Mouse (Mus musculus) limb, embryonic 11.5 days (tissue): ENCODE measurements at regions not wholly inside any gene's neighbourhood (a gene's known extent, or its start where the extent isn't known, plus 50 kb on each side); places are given as distances from the start of the nearest gene placed in this dataset.

Experiments
- ATAC-seq: fragments of 200-750 bp; cut with Nextera tagmentation; 2 replicates; pipeline ENCODE4 v1.8.0; 2017; ENCODE audit warnings: low read depth; ENCODE audit not compliant: insufficient number of reproducible peaks, low FRiP score, low TSS enrichment
- DNase-seq: peaks from one replicate; pipeline ENCODE4 v3.0.0-alpha.2; 2015; ENCODE audit warnings: low spot score
- H3K27ac ChIP-seq: fragments of 300-500 bp; sonication (generic); replicated peaks from 2 replicates; pipeline ENCODE4 v1.5.1; 2014; ENCODE audit warnings: low read depth, mild to moderate bottlenecking, low read length
- H3K27me3 ChIP-seq: fragments of 300-500 bp; sonication (generic); 2 replicates; pipeline ENCODE4 v1.6.1; 2014; ENCODE audit warnings: mild to moderate bottlenecking, low read length, mixed read lengths; ENCODE audit not compliant: control insufficient read depth, insufficient read depth
- H3K36me3 ChIP-seq: fragments of 300-500 bp; sonication (generic); 2 replicates; pipeline ENCODE4 v1.6.1; 2014; ENCODE audit warnings: mild to moderate bottlenecking, low read length, moderate library complexity, mixed read lengths; ENCODE audit not compliant: control insufficient read depth, insufficient read depth
- H3K4me1 ChIP-seq: fragments of 300-500 bp; sonication (generic); 2 replicates; pipeline ENCODE4 v1.6.1; 2014; ENCODE audit warnings: low read length, mixed read lengths; ENCODE audit not compliant: control insufficient read depth, insufficient read depth
- H3K4me2 ChIP-seq: fragments of 300-500 bp; sonication (generic); 2 replicates; pipeline ENCODE4 v1.6.1; 2014; ENCODE audit warnings: low read depth, mild to moderate bottlenecking, moderate library complexity; ENCODE audit not compliant: severe bottlenecking
- H3K4me3 ChIP-seq: fragments of 300-500 bp; sonication (generic); 2 replicates; pipeline ENCODE4 v1.5.1; 2014; ENCODE audit warnings: low read depth, low read length
- H3K9ac ChIP-seq: fragments of 300-500 bp; sonication (generic); 2 replicates; pipeline ENCODE4 v1.6.1; 2014; ENCODE audit warnings: mild to moderate bottlenecking, low read length
- H3K9me3 ChIP-seq: fragments of 300-500 bp; sonication (generic); 2 replicates; pipeline ENCODE4 v1.6.1; 2016; ENCODE audit warnings: low read length; ENCODE audit not compliant: control insufficient read depth
- WGBS: fragments of 180-500 bp; shearing (Covaris S2); extraction: QIAGEN DNeasy Blood & Tissue Kit; methylation state at CpG from one replicate; pipeline ENCODE4 v1.1.7; 2014; 5-methylcytosine and 5-hydroxymethylcytosine counted together

DNA sequence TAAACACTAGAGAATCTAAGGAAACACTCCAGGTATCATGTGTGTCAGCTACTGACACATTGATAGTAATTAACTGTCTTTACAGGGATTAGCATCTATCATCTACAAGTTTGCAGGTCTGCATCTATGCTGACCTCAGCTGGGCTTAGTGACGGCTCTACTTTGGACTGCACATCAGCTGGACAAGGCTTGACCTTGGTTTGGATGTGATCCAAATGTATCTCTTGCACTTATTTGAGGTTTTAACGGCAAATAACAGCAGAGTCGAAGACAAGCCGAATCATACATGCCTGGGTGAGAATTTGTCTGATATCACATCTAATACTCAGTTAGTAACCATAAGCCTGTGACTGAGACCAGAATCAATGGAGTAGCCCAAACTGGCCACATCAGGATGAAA, 181.7 kb upstream of the Sptlc3 start:
- Histone ChIP-seq H3K4me3 (no peak overlapping the region), H3K27ac (no peak overlapping the region), H3K9ac (no peak overlapping the region), H3K27me3 (no peaks in the 10 kb centered on the region), H3K4me2 (no peak overlapping the region), H3K9me3 (no peaks in the 10 kb centered on the region), H3K36me3 (no peaks in the 10 kb centered on the region), H3K4me1 (no peaks in the 10 kb centered on the region)
- ATAC-seq: no peak
- no peak for DNase-seq
- 85% methylated on average over 4 of the region's 4 CpGs for WGBS

DNA sequence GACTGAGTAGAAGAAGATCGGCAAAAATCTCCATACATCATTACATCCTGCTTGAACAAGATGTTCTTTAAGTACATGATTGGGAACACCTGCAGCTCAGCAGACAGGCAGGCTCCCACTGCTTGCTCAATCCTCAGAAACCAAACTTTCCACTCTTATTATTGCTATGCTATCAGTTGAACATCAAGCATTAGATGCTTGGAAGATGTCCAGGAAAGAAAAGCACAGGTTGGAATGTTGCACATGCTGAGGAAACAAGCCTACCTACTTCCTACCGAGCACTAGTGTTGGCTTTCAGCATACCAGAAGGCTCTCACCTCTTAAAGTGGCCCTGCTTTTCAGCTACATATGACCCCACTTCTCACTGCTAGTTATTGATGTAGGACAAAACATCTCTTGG, 171.2 kb upstream of the Sptlc3 start:
- Histone ChIP-seq H3K27me3 (no peaks in the 10 kb centered on the region), H3K27ac (no peak overlapping the region), H3K9ac (no peak overlapping the region), H3K9me3 (no peaks in the 10 kb centered on the region), H3K4me3 (no peak overlapping the region), H3K36me3 (no peaks in the 10 kb centered on the region), H3K4me1 (no peaks in the 10 kb centered on the region), H3K4me2 (no peak overlapping the region)
- ATAC-seq (no peak), DNase-seq (no peak)
- 73% methylated on average over 2 of the region's 2 CpGs for WGBS

DNA sequence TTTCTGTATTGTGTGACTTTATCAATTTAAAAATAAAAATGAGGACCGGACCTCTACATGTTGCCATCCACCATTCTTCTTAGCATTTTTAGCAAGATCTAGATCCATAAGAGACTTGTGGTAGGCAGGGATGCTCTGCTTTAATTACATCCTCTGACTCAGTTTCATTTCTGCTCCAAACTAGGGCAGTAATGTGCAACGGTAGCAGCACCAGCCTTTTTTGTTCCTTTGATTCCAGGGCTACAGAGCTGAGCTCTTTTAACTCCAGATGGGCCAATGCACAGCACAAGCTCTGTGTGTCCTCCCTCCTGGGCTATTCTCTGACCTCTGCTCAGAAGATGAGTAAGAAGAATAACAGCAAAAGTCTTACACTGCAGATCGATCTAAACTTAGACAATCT, 168.2 kb upstream of the Sptlc3 start:
- no peak overlapping the region for H3K4me3 ChIP-seq
- H3K27ac ChIP-seq: no peak overlapping the region
- no peaks in the 10 kb centered on the region for H3K4me1 ChIP-seq
- no peaks in the 10 kb centered on the region for H3K36me3 ChIP-seq
- no peak overlapping the region for H3K4me2 ChIP-seq
- no peak overlapping the region for H3K9ac ChIP-seq
- DNase-seq (no peak), ATAC-seq (no peak)
- H3K27me3 ChIP-seq: no peaks in the 10 kb centered on the region
- H3K9me3 ChIP-seq: no peaks in the 10 kb centered on the region
- 82% methylated on average over 3 of the region's 3 CpGs for WGBS

DNA sequence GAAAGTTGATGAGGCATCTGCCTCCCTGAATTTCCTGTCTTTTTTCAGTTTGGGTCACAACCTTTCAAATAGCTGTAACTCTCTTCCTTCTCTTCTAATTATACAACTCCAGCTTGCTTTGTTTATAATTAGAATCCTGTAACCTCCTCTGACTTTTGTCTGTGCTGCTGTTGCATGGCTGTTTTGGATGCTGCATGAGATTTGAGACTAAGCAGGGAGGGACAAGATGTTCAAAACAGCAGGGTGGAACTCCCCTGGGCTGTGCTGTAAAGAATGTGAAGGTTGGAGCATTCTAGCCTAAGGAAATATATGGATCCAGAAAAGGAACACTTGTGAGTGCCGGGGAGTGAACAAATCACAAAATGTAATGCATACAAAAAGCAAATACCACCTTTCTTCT, 159.0 kb upstream of the Sptlc3 start:
- ATAC-seq: no peak
- Histone ChIP-seq H3K9ac (no peak overlapping the region), H3K9me3 (no peaks in the 10 kb centered on the region), H3K4me2 (no peak overlapping the region), H3K27ac (no peak overlapping the region), H3K36me3 (no peaks in the 10 kb centered on the region), H3K4me1 (0 out of 2 replicates have a peak, but pooled peaks cover 2% of the 10 kb centered on the region), H3K27me3 (no peaks in the 10 kb centered on the region), H3K4me3 (no peak overlapping the region)
- no peak for DNase-seq
- 56% methylated on average over 1 of the region's 1 CpGs for WGBS

DNA sequence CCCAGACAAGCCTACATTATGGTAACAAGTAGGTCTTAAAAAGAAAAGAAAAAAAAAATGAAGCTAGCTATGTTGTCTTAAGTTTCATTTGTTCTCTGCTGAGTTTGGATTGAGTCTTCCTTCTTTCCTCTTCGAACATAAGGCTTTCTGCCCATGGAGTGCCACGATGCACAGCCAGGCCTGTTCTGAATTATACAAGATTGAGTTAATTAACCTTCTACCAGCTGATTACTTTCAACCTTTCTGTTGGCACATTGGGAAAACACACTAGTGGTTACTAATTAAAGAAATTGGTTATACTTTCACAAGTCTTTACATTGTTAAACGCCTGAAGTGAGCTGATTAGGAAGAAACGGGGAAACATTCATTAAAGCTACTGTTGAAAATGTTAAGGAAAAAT, 155.5 kb upstream of the Sptlc3 start:
- Histone ChIP-seq H3K4me3 (no peak overlapping the region), H3K9ac (no peak overlapping the region), H3K27me3 (no peaks in the 10 kb centered on the region), H3K4me1 (0 out of 2 replicates have a peak, but pooled peaks cover 2% of the 10 kb centered on the region), H3K36me3 (no peaks in the 10 kb centered on the region), H3K4me2 (no peak overlapping the region), H3K9me3 (no peaks in the 10 kb centered on the region), H3K27ac (no peak overlapping the region)
- 35% methylated on average over 4 of the region's 4 CpGs for WGBS
- DNase-seq (no peak), ATAC-seq (no peak)

DNA sequence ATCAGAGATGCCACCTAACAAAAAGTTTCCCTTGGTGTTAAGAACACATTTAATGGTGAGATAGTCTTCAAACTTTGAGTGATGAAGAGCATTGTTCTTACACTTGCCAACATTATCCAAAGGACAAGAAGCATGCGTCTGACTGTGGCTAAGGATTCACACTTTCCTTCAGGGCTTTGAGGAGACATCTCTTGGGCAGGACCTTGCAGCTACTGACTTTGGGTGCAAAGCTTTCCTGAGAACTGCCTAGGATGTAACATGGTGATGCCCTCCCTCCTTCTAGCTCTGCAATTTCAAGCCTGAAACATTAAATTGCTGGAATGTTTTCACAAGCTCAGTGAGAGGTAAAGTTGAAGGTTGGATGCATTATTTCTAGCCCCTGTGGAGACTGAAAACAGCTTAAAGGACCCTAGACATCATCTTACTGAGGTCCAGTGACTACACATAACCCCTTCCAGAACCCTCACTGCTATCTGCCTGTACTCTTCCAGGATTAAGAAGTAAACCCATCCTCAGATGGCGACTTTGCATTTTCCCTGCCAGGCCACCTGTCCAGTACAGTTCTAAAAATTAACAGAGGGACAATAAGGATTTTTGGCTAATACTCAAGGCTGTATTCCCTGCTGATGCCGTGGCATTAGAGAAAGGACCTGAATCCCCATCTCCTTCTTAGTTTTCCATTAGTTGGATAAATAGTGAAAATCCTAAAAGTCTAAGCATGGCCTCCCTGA, 137.3 kb upstream of the Sptlc3 start:
- no peak overlapping the region for H3K9ac ChIP-seq
- 93% methylated on average over 3 of the region's 3 CpGs for WGBS
- H3K4me3 ChIP-seq: no peak overlapping the region
- H3K9me3 ChIP-seq: no peaks in the 10 kb centered on the region
- H3K36me3 ChIP-seq: no peaks in the 10 kb centered on the region
- no peak overlapping the region for H3K4me2 ChIP-seq
- DNase-seq (no peak), ATAC-seq (no peak)
- no peaks in the 10 kb centered on the region for H3K27me3 ChIP-seq
- H3K27ac ChIP-seq: no peak overlapping the region
- H3K4me1 ChIP-seq: no peaks in the 10 kb centered on the region

DNA sequence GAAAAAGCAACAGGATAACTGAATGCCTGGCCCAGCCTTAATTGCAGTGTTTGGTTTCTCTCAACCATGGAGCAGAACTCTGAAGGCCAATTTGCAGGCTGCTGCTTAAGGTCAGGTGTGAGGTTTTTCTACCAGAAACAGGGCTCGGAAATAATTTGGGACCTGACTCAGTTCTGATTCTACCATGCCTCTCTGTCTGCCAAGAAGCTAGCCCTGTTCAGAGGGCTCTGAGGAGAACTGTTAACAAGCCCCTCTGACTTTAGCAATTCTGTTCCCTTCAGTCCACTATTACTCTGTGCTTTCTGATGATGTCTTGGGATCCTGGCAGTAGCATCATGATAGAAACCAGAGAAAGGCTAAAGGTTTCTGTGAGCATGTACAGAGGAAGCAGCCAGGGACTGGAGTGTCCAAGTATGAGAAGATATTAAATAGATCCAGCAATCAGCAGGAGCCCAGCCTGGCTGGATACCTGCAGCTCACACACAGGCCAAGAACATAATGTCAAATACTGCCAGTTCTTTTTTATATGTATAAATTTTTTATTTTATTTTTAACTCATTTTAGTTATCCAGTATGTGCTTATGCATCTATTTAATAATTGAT, 131.4 kb upstream of the Sptlc3 start:
- no peak for DNase-seq
- no peaks in the 10 kb centered on the region for H3K36me3 ChIP-seq
- no peak overlapping the region for H3K4me2 ChIP-seq
- ATAC-seq: no peak
- H3K4me3 ChIP-seq: no peak overlapping the region
- H3K4me1 ChIP-seq: no peaks in the 10 kb centered on the region
- no peak overlapping the region for H3K9ac ChIP-seq
- no peaks in the 10 kb centered on the region for H3K9me3 ChIP-seq
- H3K27me3 ChIP-seq: no peaks in the 10 kb centered on the region
- 66% methylated on average over 1 of the region's 1 CpGs for WGBS
- H3K27ac ChIP-seq: no peak overlapping the region

DNA sequence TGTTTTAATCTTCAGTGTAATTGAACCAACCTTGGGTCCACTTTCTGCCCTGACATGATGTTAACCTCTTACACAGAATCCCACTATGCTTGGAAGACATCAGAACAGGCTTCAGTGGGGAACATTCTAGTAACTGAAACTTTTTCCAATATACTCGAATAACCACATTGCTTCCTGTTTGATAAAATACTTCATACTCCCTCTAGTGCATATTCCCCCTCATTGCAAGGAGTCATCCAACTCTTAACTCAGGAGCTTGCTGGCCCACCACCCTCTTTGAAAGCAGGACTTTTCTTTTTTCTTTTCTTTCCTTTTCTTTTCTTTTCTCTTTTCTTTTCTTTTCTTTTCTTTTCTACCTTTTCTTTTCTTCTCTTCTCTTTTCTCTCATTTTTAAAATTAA, 123.6 kb upstream of the Sptlc3 start:
- Histone ChIP-seq H3K4me1 (no peaks in the 10 kb centered on the region), H3K9ac (no peak overlapping the region), H3K36me3 (no peaks in the 10 kb centered on the region), H3K27ac (no peak overlapping the region), H3K9me3 (no peaks in the 10 kb centered on the region), H3K4me3 (no peak overlapping the region), H3K27me3 (no peaks in the 10 kb centered on the region), H3K4me2 (no peak overlapping the region)
- DNase-seq: no peak
- WGBS: 29% methylated on average over 1 of the region's 1 CpGs
- ATAC-seq: no peak

DNA sequence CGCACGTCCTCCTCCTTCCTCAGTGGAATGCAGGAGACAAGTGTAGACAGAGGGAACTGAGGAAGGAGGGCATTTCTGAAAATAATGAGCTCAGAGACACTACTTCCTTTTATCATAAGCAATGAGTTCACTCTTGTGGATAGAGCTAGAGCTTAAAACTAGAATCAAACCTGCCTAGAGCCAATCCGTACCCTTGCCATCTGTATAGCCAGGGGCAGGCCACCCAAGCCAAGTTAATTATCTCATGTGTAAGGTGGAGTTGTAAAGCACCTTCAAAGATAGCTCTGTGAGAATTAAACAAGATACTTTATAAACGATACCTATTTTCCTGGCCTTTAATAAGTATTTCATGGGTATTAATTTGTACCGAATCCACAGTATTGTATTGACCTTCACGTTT, 113.4 kb upstream of the Sptlc3 start:
- Histone ChIP-seq H3K36me3 (no peaks in the 10 kb centered on the region), H3K9ac (no peak overlapping the region), H3K4me3 (no peak overlapping the region), H3K4me1 (no peaks in the 10 kb centered on the region), H3K27ac (no peak overlapping the region), H3K9me3 (no peaks in the 10 kb centered on the region), H3K4me2 (no peak overlapping the region), H3K27me3 (no peaks in the 10 kb centered on the region)
- DNase-seq (no peak), ATAC-seq (no peak)
- WGBS: 86% methylated on average over 6 of the region's 6 CpGs
